32 mouse cellular contexts compared by ENCODE assay signal in genomic region chr1:185433112-185433511, GRCm38 (mm10). TPM values are rescaled to one million over a fixed set of nuclear protein-coding genes. Genes with fewer than 3 reads are reported as not detected.
A peak's percentile ranks its signal among the peaks of the same experiment; 100 is the strongest.
DNase-seq lines count a peak whose midpoint lies in the region; ATAC-seq and TF ChIP-seq lines count a peak whose summit lies in the region.
"Had no signal": no experiment of that assay in that cellular context is flagged by ENCODE, and none has a peak within 500 bp of the region (broad histone marks: within the 10 kb centered on the region; RNA-seq: fewer than 3 reads in every experiment).

No protein-coding gene starts in this region.

- H3K9me3 ChIP-seq in G1E (replicated peaks): no peaks in the 10 kb centered on the region
- H3K9me3 ChIP-seq in liver, embryonic 13.5 days (replicated peaks): no peaks in the 10 kb centered on the region
- H3K9me3 ChIP-seq: forebrain, embryonic 10.5 days; heart, embryonic 13.5 days; hindbrain, embryonic 15.5 days; limb, embryonic 13.5 days; midbrain, embryonic 10.5 days; midbrain, embryonic 15.5 days; neural tube, embryonic 12.5 days had no signal

- 0 out of 2 replicates have a peak overlapping the region, but pooled peaks have one; percentile 32 for H3K27ac ChIP-seq in liver, embryonic 13.5 days
- H3K27ac ChIP-seq: forebrain, embryonic 10.5 days; heart, embryonic 13.5 days; hindbrain, embryonic 15.5 days; limb, embryonic 13.5 days; macrophage; midbrain, embryonic 10.5 days; midbrain, embryonic 15.5 days; neural tube, embryonic 12.5 days had no signal

- no peak for TF ChIP-seq CTCF in G1E (IDR thresholded peaks at IDR 0.05; ENCODE audit: low read depth, low read length)

- peak; percentile 67 for ATAC-seq in G1E (ENCODE audit: extremely low read depth, insufficient number of reproducible peaks, low FRiP score, poor library complexity, severe bottlenecking)
- peak; percentile 56; the same call in 1 of the 2 replicates for ATAC-seq in erythroblast, adult 5-6 weeks (replicated peaks; ENCODE audit: low FRiP score, poor library complexity, severe bottlenecking)
- ATAC-seq in liver, embryonic 13.5 days (ENCODE audit: low read depth): peak; percentile 82
- peak; percentile 70 for ATAC-seq in megakaryocyte progenitor cell, adult 5-6 weeks (replicated peaks; ENCODE audit: poor library complexity)
- no peak for ATAC-seq in inflammation-experienced regulatory T-cells, adult 6 months
- ATAC-seq: forebrain, embryonic 16.5 days; midbrain, embryonic 15.5 days had no signal

- 17% methylated on average over 6 of the region's 6 CpGs for WGBS in liver, embryonic 13.5 days (ENCODE audit: insufficient replicate concordance)

- peaks cover 13% of the 10 kb centered on the region for H3K36me3 ChIP-seq in G1E (replicated peaks)
- peaks cover 21% of the 10 kb centered on the region for H3K36me3 ChIP-seq in liver, embryonic 13.5 days
- H3K36me3 ChIP-seq: midbrain, embryonic 15.5 days had no signal

- no peak for DNase-seq in G1E (ENCODE audit: low spot score)
- no peak for DNase-seq in liver, embryonic 13.5 days
- no peak for DNase-seq in cerebellum, postnatal 25 days
- DNase-seq in urinary bladder, postnatal 4 days (ENCODE audit: low spot score in 2 of 2): no peak
- DNase-seq: adrenal gland, postnatal 25 days; cerebellum, adult 11-12 months; cerebellum, postnatal 14 days; heart, postnatal 10 days; kidney, adult 8-10 months; kidney, postnatal 14 days; lung, adult 2 months; lung, postnatal 10 days; right cerebral cortex, postnatal 4 days; thymus, adult 2 months; thymus, postnatal 36 days had no signal

- peaks cover 21% of the 10 kb centered on the region for H3K4me1 ChIP-seq in G1E (ENCODE audit: insufficient read depth, low read depth, low read length)
- peaks cover 19% of the 10 kb centered on the region for H3K4me1 ChIP-seq in liver, embryonic 13.5 days (replicated peaks)
- H3K4me1 ChIP-seq: forebrain, embryonic 10.5 days; heart, embryonic 13.5 days; midbrain, embryonic 10.5 days; neural tube, embryonic 12.5 days had no signal

- no peak overlapping the region for H3K4me3 ChIP-seq in G1E (ENCODE audit: low read depth, low read length)
- no peak overlapping the region for H3K4me3 ChIP-seq in liver, embryonic 13.5 days (replicated peaks)
- H3K4me3 ChIP-seq: forebrain, embryonic 10.5 days; heart, embryonic 13.5 days; hindbrain, embryonic 15.5 days; limb, embryonic 13.5 days; midbrain, embryonic 10.5 days; midbrain, embryonic 15.5 days; myocyte; neural tube, embryonic 12.5 days had no signal

- no peak overlapping the region; the same call in 1 of the 2 replicates for H3K4me2 ChIP-seq in liver, embryonic 13.5 days
- H3K4me2 ChIP-seq: heart, embryonic 13.5 days; hindbrain, embryonic 15.5 days; limb, embryonic 13.5 days; midbrain, embryonic 15.5 days; neural tube, embryonic 12.5 days had no signal

- no peaks in the 10 kb centered on the region for H3K27me3 ChIP-seq in G1E (ENCODE audit: insufficient read depth, low read length)
- peaks cover 9% of the 10 kb centered on the region; the same call in 1 of the 2 replicates for H3K27me3 ChIP-seq in liver, embryonic 13.5 days
- H3K27me3 ChIP-seq: hindbrain, embryonic 15.5 days; midbrain, embryonic 15.5 days; neural tube, embryonic 12.5 days had no signal

- H3K9ac ChIP-seq in liver, embryonic 13.5 days: no peak overlapping the region
- H3K9ac ChIP-seq: heart, embryonic 13.5 days; hindbrain, embryonic 15.5 days; limb, embryonic 13.5 days; midbrain, embryonic 15.5 days; neural tube, embryonic 12.5 days had no signal

RNA-seq across cellular contexts. Expression of gene Slc30a10, which starts 21.5 kb away (rescaled TPM):
- total RNA-seq in G1E (2014; fragmentation: Nextera tagmentation) (25.7 and 27.8 TPM in 2 replicates), G1E (2017) (40.0 and 40.9 TPM in 2 replicates)
- 7.2 and 8.5 TPM in 2 replicates for polyA plus RNA-seq in G1E (2012)
- total RNA-seq in erythroblast, adult 5-6 weeks (2015; ENCODE audit: low replicate concordance): 4.0 TPM in 2 replicates
- 3.8 and 4.7 TPM in 2 replicates for total RNA-seq in erythroblast, adult 5-6 weeks (2017; ENCODE audit: low replicate concordance)
- polyA plus RNA-seq in liver, embryonic 13.5 days (2015; fragmentation: Nextera tagmentation; extraction: Ambion mirVana): 10.4 and 12.5 TPM in 2 replicates
- total RNA-seq in megakaryocyte progenitor cell, adult 5-6 weeks (2015): 0.05 and 0.07 TPM in 2 replicates
- 0.07 and 0.08 TPM in 2 replicates for total RNA-seq in megakaryocyte progenitor cell, adult 5-6 weeks (2017)
- polyA plus RNA-seq in inflammation-experienced regulatory T-cells, adult 6 months (2017; shearing (Covaris generic)): not detected
- total RNA-seq: adrenal gland, adult 18-20 months; adrenal gland, postnatal 25 days; gastrocnemius, adult 8-10 months; heart, adult 8-10 months; heart, postnatal 10 days; hematopoietic stem cell, adult 5-6 weeks had no signal
- polyA plus RNA-seq: lung, adult 2 months; macrophage; myocyte had no signal

Comparison
In these comparisons a context has a peak if more than half of its experiments do, and no peak if none do; other contexts are left out.
1. RNA of gene Slc30a10, which starts 21.5 kb away (total RNA-seq): 25.7 to 40.9 TPM in G1E; 3.8 to 4.7 TPM in erythroblast, adult 5-6 weeks and 0.05 to 0.08 TPM in megakaryocyte progenitor cell, adult 5-6 weeks; every median in the first group is over 4 times any median in the second.